Mouse (Mus musculus) lung, postnatal 0 days (tissue): ENCODE results near the gene Mcmbp. TPM values are rescaled to one million over a fixed set of nuclear protein-coding genes. Genes with fewer than 3 reads are reported as not detected.

Experiments used
- ATAC-seq: fragments of 200-750 bp; cut with Nextera tagmentation; 2 replicates; pipeline ENCODE4 v1.8.0; 2017; ENCODE audit warnings: moderate library complexity
- DNase-seq: peaks from one replicate; pipeline ENCODE4 v3.0.0-alpha.2; 2016; ENCODE audit warnings: low spot score
- H3K27ac ChIP-seq: fragments of 300-500 bp; sonication (generic); 2 replicates; pipeline ENCODE4 v1.5.1; 2014; ENCODE audit warnings: antibody characterized with exemption, mild to moderate bottlenecking, low read length, mixed read lengths
- H3K27me3 ChIP-seq: fragments of 300-500 bp; sonication (generic); replicated peaks from 2 replicates; pipeline ENCODE4 v1.6.1; 2014; ENCODE audit warnings: low read length, mixed read lengths; ENCODE audit not compliant: insufficient read depth
- H3K36me3 ChIP-seq: fragments of 300-500 bp; sonication (generic); 2 replicates; pipeline ENCODE4 v1.6.1; 2014; ENCODE audit warnings: low read length, mixed read lengths; ENCODE audit not compliant: insufficient read depth
- H3K4me1 ChIP-seq: fragments of 300-500 bp; sonication (generic); 2 replicates; pipeline ENCODE4 v1.6.1; 2014; ENCODE audit warnings: antibody characterized with exemption, low read depth, low read length, mixed read lengths; ENCODE audit not compliant: insufficient read depth
- H3K4me2 ChIP-seq: fragments of 300-500 bp; sonication (generic); replicated peaks from 2 replicates; pipeline ENCODE4 v1.6.1; 2014; ENCODE audit warnings: low read depth, mild to moderate bottlenecking, low read length, moderate library complexity, mixed read lengths
- H3K4me3 ChIP-seq: fragments of 300-500 bp; sonication (generic); 2 replicates; pipeline ENCODE4 v1.5.1; 2014; ENCODE audit warnings: low read depth, low read length
- H3K9ac ChIP-seq: fragments of 300-500 bp; sonication (generic); replicated peaks from 2 replicates; pipeline ENCODE4 v1.6.1; 2014; ENCODE audit warnings: low read depth, mild to moderate bottlenecking
- H3K9me3 ChIP-seq: fragments of 300-500 bp; sonication (generic); 2 replicates; pipeline ENCODE4 v1.6.1; 2016; ENCODE audit warnings: low read length, mixed read lengths
- CTCF ChIP-seq: IDR thresholded peaks from 2 replicates; pipeline ENCODE4 v1.5.1; 2016; ENCODE audit warnings: antibody characterized with exemption, mild to moderate bottlenecking
- EP300 ChIP-seq: IDR thresholded peaks from 2 replicates; pipeline ENCODE4 v1.6.1; 2016; ENCODE audit warnings: antibody characterized with exemption, mild to moderate bottlenecking, control low read depth
- WGBS: fragments of 180-500 bp; shearing (Covaris S2); extraction: QIAGEN DNeasy Blood & Tissue Kit; methylation state at CpG from one replicate; pipeline ENCODE4 v1.1.7; 2014; 5-methylcytosine and 5-hydroxymethylcytosine counted together
- polyA plus RNA-seq: library from polyadenylated mRNA; unstranded; fragments of >200 nt; fragmentation: Nextera tagmentation; extraction: Ambion mirVana; gene quantifications from 2 replicates; pipeline ENCODE4 v1.2.1, GENCODE M21; 2015

Gene Mcmbp
- polyA plus RNA-seq, 1 experiment from 2014 or later = 38.8 TPM

- Histone ChIP-seq H3K27me3 (no peaks in the 10 kb centered on the region), H3K9ac (no peak overlapping the region), H3K4me3 (no peak overlapping the region), H3K36me3 (no peaks in the 10 kb centered on the region), H3K4me2 (no peak overlapping the region), H3K9me3 (no peaks in the 10 kb centered on the region), H3K4me1 (no peaks in the 10 kb centered on the region), H3K27ac (no peak overlapping the region)
- WGBS = 73% methylated on average over 3 of the region's 3 CpGs
- ATAC-seq (no peak), DNase-seq (no peak)
- TF ChIP-seq CTCF (no peak), EP300 (no peak)
These were observed 61.7 kb downstream of the Mcmbp start for GRCm38 (mm10) chr7:128678546-128678945.

GRCm38 (mm10) chr7:128672408-128673010, 67.8 kb downstream of the Mcmbp start:
- Histone ChIP-seq H3K4me1 (0 out of 2 replicates have a peak, but pooled peaks cover 3% of the 10 kb centered on the region), H3K4me2 (no peak overlapping the region), H3K27ac (no peak overlapping the region), H3K9ac (no peak overlapping the region), H3K36me3 (0 out of 2 replicates have a peak, but pooled peaks cover 7% of the 10 kb centered on the region), H3K4me3 (no peak overlapping the region), H3K27me3 (no peaks in the 10 kb centered on the region), H3K9me3 (no peaks in the 10 kb centered on the region)
- no peak for TF ChIP-seq EP300
- no peak for TF ChIP-seq CTCF
- WGBS = 33% methylated on average over 15 of the region's 15 CpGs
- DNase-seq = no peak
- ATAC-seq = no peak

GRCm38 (mm10) chr7:128671952-128672351, 68.3 kb downstream of the Mcmbp start:
- H3K36me3 ChIP-seq = 0 out of 2 replicates have a peak, but pooled peaks cover 7% of the 10 kb centered on the region
- H3K4me3 ChIP-seq = no peak overlapping the region
- H3K27ac ChIP-seq = no peak overlapping the region
- no peak overlapping the region for H3K4me2 ChIP-seq
- 0 out of 2 replicates have a peak, but pooled peaks cover 3% of the 10 kb centered on the region for H3K4me1 ChIP-seq
- no peak overlapping the region for H3K9ac ChIP-seq
- no peaks in the 10 kb centered on the region for H3K9me3 ChIP-seq
- H3K27me3 ChIP-seq = no peaks in the 10 kb centered on the region
- DNase-seq (peak; percentile 33), ATAC-seq (no peak; the same call in 1 of the 2 replicates)
- TF ChIP-seq EP300 = no peak
- 35% methylated on average over 8 of the region's 8 CpGs for WGBS

- no peak for TF ChIP-seq EP300
- TF ChIP-seq CTCF = no peak
- Histone ChIP-seq H3K4me3 (no peak overlapping the region), H3K9ac (no peak overlapping the region), H3K27ac (no peak overlapping the region), H3K4me1 (0 out of 2 replicates have a peak, but pooled peaks cover 3% of the 10 kb centered on the region), H3K9me3 (no peaks in the 10 kb centered on the region), H3K36me3 (0 out of 2 replicates have a peak, but pooled peaks cover 12% of the 10 kb centered on the region), H3K4me2 (no peak overlapping the region), H3K27me3 (no peaks in the 10 kb centered on the region)
- WGBS = 44% methylated on average over 2 of the region's 2 CpGs
- DNase-seq (no peak), ATAC-seq (no peak)
These were observed 71.5 kb downstream of the Mcmbp start for GRCm38 (mm10) chr7:128668831-128669230.

GRCm38 (mm10) chr7:128667788-128668187, 72.5 kb downstream of the Mcmbp start:
- Histone ChIP-seq H3K27me3 (no peaks in the 10 kb centered on the region), H3K4me1 (0 out of 2 replicates have a peak, but pooled peaks cover 3% of the 10 kb centered on the region), H3K4me2 (no peak overlapping the region), H3K9ac (no peak overlapping the region), H3K4me3 (no peak overlapping the region), H3K9me3 (no peaks in the 10 kb centered on the region), H3K36me3 (0 out of 2 replicates have a peak, but pooled peaks cover 12% of the 10 kb centered on the region), H3K27ac (no peak overlapping the region)
- 72% methylated on average over 5 of the region's 5 CpGs for WGBS
- DNase-seq = no peak
- no peak for ATAC-seq
- no peak for TF ChIP-seq EP300
- no peak for TF ChIP-seq CTCF

GRCm38 (mm10) chr7:128664861-128665377, 75.4 kb downstream of the Mcmbp start:
- Histone ChIP-seq H3K36me3 (0 out of 2 replicates have a peak, but pooled peaks cover 10% of the 10 kb centered on the region), H3K4me2 (no peak overlapping the region), H3K9ac (no peak overlapping the region), H3K27ac (no peak overlapping the region), H3K4me1 (no peaks in the 10 kb centered on the region), H3K9me3 (no peaks in the 10 kb centered on the region), H3K4me3 (no peak overlapping the region), H3K27me3 (no peaks in the 10 kb centered on the region)
- ATAC-seq = no peak
- WGBS = 85% methylated on average over 11 of the region's 11 CpGs
- no peak for TF ChIP-seq EP300
- TF ChIP-seq CTCF = no peak
- DNase-seq = no peak
